Mouse (Mus musculus): ENCODE results near the gene Gm21970.

DNA sequence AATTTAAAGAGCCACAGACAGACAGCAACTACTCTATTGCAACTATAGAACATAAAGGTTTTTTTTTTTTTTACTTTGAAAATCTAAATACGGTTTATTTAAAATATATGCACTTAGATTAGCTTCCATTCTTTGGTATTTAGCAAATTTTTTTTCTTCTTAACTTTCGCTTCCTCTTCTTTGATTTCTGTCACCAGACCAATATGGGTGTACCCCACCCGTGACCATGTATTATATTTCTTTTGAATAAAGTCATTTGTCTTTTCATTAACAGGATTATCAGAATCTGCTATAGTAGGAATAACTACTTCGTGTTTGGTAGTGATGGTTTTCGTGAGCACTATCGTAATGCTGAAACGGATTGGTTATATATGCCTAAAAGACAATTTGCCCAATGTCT lies 7.4 kb downstream of the Gm21970 start:
- TF ChIP-seq CTCF (IDR thresholded peaks at IDR 0.05; ENCODE audit: extremely low read depth, insufficient read length, insufficient replicate concordance, low read depth, low read length): no peak
- no peak for TF ChIP-seq POLR2A (IDR thresholded peaks at IDR 0.05; ENCODE audit: low read depth, low read length)
